Mouse (Mus musculus) gastrocnemius, postnatal 10 days (tissue): ENCODE measurements at regions not wholly inside any gene's neighbourhood (a gene's known extent, or its start where the extent isn't known, plus 50 kb on each side); places are given as distances from the start of the nearest gene placed in this dataset.

Source experiments
- DNase-seq: peaks from one replicate; pipeline ENCODE4 v3.0.0; 2021; ENCODE audit warnings: mixed read lengths

DNA sequence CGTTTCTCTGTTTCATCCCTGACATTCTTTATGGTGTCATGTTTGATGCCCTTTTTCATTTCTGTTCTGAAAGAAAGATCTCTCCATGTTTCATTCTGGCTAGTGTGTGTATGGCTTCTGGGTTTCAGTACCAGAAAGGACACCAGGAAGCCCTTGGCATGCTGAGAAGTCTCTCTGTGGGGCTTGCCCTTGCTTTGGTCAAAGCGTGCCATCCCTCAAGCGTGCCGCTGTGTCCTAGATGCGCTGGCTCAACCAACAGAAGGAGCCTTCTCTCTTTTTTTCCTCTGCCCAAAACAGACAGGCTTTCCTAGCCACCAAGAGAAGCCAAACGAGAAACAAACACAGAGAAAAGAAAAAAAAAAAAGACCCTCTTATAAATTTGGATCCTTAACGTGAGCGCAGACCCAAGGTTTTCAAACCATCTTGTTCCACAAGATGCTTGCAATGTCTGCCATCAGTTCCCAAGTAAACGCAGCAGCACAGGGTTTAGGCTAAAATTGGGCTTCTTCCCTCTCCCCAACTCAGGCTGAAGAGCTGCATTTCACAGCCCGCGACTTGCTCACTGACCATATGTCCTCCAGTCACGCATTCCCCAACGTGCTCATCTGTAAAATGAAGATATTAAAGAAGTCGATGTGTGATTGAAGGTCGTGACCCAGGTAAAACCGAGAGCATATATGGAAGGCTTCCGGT lies 97.3 kb upstream of the Foxn2 start:
- no peak for DNase-seq

DNA sequence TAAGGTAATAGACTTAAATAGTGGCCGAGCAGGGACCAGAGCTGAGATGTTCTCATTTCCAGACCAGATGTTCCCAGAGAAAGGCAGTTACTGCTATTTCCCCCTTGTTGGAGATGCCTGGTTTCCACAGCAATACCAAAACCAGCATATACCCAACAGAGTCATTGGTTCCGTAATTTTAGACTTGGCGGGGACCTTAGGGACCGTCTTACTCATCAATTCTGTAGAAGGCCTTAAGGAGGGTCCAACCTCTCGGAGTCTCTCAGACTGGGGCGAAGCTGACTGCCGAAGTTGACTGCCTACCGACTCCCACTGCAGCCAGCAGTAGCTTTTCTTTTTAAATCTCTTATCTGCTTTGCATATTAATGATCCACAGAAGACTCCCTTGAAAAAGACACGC lies 95.1 kb upstream of the Foxn2 start:
- DNase-seq = no peak

DNA sequence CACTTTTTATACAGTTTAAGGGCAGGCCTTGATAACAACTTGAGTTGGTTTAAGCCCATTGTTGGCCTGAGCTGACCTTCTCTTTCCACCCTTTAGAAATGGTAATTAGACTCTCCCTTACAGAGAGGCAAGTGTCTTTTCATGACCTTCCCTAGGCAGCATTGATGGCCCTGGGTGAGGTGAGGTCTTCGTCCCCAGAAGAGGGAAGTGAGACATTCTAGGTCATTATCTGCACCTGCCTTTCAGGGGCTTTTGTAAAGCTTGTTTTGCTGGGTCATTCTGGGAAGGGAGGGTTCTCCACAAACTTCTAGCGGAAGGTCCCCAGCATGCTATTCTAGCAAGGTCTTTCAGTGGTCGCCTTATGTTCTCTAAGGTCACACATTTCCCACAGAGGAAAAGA lies 93.6 kb upstream of the Foxn2 start:
- no peak for DNase-seq

DNA sequence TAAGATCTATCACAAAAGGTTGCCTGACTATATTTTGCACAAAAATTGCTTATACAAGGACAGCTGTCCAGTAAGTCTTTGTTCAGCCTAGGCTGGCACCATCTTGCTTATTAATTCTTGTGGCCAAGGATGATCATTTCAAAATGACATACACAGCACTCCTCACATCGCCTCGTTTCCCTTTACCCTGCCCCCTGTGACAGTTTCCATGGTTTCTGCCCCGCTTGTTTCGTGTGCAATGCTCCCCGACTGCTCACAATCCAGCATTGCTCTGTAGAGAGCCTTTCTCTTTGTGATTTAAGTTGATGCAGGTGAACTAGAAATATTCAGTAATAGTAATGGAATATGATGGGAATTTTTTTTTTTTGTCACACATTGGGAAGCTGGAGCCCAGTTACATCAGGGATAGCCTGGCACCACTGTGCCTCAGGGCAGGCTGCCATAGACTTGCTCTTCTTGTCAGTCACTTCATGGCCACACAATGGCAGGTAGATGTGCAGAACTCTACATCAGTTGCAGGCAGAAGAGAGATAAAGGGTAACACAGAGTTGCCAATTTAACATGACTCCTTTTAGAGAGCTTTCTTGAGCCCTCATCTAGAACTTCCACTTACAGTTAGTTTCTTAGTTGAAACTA lies 90.6 kb upstream of the Foxn2 start:
- no peak for DNase-seq

DNA sequence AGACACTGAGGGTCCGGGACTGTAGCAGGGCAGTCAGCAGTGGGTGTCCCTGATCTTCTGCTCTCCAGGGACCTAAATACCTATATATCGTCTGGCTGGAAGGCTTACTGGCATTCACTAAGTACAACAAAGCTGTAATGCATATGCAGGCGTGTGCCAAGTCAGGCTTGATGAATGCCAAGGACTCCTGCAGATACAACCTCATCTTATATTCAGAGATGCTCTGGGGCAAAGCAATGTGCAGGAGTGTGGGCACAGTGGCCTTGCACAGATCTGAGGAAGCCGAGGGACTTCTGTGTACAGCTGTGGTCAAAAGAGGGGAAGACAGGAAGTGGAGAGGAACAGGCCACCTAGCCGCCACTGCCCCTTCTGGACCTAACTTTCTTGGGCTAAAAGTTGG lies 89.5 kb upstream of the Foxn2 start:
- no peak for DNase-seq

DNA sequence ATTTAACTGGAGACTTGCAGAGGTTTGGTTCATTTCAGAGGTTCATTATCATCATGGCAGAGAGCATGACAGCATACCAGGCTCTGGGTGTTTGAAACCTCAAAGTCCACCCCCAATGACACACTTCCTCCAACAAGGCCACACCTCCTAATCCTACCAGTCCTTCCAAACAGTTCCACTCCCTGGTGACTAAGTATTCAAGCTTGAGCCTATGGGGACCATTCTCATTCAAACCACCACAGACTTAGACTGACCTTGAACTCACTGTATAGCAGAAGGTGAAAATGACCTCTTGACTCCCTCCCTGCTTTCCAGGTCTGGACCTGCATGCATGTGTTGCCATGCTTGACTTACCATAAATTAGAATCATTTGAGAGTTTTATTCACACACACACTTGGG lies 87.6 kb upstream of the Foxn2 start:
- no peak for DNase-seq

DNA sequence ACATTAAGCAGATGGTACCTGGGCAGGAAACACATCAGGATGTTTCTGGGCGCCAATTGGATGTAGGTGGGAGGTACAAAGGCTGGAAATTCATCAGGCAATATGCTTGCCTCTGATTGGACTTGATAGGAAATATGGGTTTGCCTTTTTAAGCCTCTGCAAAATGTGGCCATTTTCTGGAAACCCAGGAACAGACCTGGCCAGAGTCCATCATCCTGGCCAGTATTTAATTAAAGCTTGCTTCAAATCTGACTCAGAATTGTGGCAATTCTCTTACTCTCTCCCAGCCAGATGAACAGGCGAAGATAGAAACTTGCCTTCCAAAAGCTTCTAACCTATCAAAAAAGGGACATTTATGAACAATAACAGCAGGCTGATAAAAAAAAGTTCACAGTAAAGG lies 79.3 kb upstream of the Foxn2 start:
- no peak for DNase-seq

DNA sequence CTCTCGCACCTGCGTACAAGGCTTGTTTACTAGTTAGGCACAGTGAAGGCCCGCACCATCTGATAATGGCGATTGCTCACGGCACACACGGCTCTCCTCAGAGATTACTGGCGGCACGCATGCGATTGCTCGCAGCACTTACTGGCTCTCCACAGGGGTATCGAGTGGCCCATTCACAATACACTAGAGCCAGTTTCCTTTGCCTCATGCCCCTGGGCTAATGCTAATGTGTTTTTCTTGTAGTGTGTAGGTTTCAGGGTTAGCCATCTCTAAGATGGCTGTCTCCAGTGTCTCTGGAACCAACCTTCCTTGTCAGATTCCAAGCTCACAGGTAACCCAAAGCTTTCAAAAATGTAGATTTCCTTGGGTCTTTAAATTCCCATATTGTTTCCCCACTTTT lies 78.1 kb upstream of the Foxn2 start:
- no peak for DNase-seq

DNA sequence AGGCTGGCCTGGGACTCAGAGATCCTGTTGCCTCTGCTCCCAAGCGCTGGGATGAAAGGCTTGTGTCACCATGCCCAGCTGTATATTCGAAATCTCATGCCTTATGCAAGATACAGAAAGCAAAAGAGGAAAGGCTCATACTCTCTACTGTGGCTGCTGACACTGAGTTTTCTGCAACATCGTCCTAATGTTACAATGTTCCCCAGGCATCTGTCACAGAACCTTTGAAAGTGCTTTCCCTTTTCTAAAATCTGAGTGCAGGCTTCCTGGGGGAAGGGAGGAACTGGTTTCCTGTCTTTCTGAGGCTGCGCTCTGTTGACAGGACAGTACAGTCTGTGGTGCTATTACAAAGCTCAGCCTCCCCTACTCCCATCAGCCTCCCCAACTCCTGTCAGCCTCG lies 72.6 kb upstream of the Foxn2 start:
- DNase-seq = no peak

DNA sequence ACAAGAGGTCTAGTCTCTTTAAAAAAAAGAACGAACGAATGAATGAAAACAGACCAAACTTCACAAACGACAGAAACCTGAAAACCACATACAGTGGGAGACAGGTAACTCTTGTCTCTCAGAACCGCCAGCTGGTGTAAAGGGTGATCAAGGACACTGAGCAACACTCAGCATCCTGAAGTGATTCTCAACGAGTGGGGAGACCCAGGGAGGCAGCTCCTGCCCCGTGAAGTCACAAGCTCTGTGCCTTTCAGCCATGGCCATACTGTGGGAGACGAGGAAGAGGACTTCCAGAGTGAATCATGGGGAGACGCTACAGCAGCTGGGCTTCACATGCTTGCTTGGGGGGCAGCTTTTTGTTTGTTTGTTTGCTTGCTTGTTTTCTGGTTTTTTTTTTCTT lies 70.5 kb upstream of the Foxn2 start:
- DNase-seq = no peak

DNA sequence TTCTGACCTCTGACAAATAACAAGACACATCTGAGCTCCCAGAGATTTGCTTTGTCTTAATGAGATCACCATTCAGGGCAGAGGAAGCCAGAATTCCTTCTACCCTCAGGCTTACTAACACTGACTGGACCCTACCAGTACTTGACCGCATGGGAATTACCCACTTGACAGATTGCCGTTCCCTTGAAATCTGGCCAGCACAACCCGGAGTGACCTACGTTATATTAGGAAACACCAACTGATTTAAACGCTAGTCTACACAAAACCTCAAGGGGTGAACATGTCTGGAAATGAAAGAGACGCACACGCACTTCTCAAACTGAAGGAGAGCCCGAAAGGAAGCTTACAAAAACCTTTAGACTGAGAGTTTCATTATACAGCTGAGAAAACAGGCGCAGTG lies 69.8 kb upstream of the Foxn2 start:
- no peak for DNase-seq

DNA sequence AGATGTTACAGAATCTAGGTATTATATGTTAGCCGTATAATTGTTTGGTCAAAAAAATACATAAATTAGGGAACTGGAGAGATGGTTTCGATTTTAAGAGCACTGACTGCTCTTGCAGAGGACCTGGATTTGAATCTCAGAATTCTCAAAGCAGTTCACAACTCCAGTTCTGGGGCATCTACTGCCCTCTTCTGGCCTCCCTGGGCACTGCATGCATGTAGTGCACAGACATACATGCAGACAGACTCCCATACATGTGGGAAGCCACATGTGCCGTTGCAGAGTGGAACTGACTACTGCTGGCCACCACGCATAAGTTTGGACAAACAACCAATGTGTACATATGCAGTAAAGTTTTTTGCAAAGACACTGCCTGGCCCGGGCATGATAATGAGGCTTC lies 62.0 kb upstream of the Foxn2 start:
- peak; percentile 9 for DNase-seq

DNA sequence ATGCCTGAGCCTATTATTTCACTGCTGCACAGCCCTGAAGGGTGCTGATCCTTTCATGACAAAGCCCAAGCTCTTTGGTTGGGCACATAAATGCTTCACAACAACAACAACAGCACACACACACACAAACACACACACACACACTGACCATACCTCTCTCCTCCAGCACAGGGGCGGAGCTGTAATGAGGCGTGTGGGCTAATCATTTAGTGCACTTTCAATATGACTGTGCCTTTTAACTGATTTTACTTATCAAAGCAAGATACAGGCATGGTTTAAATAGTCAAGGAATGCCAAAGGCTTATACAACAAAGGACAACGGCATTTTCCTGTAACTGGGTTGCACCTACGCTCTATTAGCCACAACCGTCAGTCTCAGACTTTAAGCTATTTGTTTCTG lies 61.1 kb upstream of the Foxn2 start:
- no peak for DNase-seq

DNA sequence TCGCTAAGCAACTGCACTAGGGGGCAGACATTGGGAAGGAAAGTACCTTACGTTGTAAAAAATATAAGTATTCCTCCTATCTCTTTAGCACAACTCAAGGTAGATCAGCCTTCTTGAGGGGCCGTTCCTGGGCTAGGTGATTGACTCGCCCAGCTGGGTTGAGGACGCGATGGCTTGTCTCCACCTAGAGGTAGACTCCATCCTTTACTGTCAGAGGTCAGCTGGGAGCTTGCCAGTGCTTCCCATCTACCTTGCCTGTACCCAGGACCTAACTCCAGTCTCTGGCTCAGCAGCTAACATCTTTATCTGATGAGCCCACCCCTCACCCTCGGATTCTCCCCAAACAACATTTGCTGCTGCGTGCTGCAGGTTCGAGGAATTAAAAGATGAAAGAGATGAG lies 59.4 kb upstream of the Foxn2 start:
- DNase-seq = peak; percentile 7

DNA sequence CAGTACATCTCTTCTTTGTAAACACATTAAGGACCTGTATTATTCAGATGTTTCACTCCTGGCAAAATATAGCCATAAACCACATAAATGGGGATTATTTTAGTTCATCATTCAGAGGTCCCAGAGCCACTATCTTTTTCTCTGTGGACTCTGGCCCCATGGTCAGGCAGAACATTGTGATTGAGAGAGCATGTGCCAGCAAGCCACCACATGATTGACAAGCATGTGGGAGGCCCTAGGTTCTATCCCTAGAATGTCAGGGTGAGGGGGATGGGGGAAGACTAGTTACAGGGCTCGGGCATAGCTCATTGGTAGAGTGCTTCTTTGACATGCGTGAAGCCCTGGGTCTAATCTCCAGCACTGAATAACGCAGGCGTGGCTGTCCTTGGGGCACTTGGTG lies 57.1 kb upstream of the Foxn2 start:
- DNase-seq = no peak

DNA sequence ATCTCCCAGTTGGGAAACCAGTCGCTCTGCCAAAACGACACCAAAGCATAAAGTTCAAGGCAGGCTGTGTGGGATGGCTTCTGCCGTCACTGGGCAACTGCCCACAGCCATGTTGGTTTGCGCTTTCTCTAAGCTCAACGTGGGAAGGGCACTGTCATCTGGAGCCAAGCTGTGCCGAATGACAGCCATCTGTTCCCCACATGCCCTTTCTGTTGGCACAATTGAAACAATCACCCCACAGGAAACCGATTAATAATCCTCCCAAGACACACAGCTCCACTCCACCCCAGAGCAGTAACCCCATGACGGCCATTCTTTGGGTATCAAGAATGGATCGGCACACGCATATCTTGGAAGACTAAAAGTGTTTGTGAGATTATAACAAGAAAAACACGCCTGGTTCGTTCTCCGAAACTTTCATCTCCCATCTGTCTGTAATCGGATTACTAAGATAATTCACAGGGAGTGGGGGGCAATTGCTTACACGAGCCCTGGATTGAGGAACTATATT lies 52.0 kb upstream of the Foxn2 start:
- DNase-seq = no peak

DNA sequence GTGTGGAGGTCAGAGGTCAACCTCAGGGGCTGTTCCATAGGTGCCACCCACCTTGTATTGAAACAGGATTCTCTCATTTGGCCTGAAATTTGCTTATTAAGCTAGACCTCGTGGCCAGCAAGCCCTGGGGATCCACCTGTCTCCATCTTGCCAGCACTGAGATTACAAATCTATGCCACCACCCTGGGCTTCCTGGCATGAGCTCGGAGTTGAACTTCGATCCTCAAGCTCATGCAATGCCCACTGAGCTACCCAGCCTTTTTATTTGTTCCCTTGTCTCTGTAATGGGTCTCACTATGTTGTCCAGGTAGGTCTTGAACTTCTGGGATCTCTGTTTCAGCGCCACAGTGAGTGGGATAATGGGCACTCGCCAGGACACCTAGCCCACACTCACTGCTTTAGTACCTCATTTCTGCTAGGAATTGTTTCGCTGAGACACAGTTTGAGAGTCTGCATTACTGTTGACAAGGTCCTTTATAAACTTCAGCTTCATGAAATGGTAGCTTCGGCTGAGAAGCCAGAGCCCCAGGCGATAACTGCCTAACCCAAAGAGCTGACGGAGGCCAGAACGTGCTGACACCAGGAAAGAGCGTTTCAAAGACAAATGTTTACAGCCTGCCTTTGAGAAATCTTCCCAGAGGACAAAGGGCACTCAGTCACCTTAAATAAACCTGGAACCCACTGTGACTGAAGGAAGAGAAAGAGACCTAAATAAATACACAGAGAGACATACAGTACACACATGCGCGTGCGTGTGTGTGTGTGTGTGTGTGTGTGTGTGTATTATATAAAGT lies 50.6 kb upstream of the Foxn2 start:
- DNase-seq = no peak
